Mouse (Mus musculus) cerebellum, adult (tissue): ENCODE measurements around the gene Chst15.

Experiments used
- ATAC-seq: cut with Nextera tagmentation; 2 replicates; pipeline ENCODE4 v1.9.2; 2017; ENCODE audit warnings: mild to moderate bottlenecking, moderate library complexity, mixed read lengths; ENCODE audit not compliant: insufficient number of reproducible peaks, low FRiP score, low TSS enrichment

Gene Chst15

DNA sequence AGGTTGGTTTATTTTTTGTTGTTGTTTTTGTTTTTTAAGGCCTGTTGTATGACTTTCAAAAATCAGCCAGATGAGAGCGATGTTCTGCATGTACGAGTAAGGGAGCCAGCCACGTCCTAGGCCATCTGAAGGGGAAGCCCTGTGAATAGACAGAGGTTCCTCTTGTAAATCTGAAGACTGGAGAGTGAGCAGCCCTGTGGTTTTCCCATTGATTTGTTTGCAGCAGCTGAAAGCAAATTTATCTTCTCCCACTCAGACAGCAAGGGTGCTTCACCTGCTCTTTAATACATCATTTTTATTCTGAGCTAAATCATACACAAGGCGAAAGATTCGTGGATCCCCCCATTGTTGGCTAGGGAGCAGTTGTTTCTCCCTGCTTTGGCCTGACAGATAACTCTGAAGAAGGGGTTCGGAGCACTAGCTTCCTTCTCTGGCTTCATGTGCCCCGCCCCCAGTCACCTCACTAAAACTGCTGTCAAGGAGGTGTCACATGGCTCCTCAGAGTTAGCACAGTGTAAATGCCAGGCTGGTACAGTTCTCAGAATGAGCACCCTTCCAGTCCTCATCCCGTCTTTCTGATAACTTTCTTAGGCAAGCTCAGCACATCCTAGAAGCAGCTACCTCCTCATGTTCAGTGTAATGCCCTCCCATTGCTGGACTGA lies 12.5 kb downstream of the Chst15 start:
- no peak for ATAC-seq

DNA sequence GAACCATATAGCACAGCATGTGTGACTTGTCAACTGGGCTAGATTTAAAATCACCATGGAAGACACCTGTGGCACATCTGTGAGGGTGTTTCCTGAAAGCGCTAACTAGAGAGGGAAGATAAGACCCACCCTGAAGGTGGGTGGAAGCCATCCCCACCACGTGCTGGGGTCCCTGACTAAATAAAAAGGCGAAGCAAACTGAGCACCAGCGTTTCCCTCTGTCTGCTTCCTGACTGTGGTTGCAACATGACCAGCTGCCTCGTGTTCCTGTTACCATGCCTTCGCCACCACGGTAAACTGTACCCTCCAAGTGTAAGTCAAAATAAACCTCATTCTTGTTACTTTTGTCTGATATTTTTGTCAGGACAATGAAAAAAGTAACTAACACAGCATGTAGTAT lies 13.0 kb downstream of the Chst15 start:
- ATAC-seq, result no peak

GRCm38 (mm10) chr7:132302508-132303241 lies 14.4 kb downstream of the Chst15 start:
- no peak for ATAC-seq

DNA sequence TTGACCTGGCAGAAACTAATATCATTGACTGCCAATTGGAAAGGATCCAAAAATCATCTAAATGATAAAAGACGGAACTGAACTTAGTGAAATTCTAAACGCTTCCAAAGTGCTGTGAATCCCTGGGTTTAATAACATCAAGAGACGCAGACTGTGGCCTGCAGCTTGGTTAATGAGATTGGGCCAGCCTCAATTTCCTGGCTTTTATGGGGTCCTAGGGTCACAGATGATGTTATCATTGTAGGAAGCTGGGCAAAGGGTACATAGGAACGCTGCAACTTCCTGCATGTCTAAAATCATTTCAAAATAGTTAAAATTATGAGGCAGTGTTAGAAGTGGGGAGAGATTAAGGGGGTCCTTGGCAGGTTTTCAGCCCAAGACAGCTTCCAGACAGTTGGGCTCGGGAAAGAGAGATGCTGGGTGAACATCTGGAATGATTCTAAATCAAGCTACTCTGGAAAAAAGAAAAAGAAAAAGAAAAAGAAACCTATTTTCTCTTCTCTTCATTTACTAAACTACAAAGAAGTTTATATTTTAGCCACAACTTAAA lies 17.3 kb downstream of the Chst15 start:
- no peak for ATAC-seq

DNA sequence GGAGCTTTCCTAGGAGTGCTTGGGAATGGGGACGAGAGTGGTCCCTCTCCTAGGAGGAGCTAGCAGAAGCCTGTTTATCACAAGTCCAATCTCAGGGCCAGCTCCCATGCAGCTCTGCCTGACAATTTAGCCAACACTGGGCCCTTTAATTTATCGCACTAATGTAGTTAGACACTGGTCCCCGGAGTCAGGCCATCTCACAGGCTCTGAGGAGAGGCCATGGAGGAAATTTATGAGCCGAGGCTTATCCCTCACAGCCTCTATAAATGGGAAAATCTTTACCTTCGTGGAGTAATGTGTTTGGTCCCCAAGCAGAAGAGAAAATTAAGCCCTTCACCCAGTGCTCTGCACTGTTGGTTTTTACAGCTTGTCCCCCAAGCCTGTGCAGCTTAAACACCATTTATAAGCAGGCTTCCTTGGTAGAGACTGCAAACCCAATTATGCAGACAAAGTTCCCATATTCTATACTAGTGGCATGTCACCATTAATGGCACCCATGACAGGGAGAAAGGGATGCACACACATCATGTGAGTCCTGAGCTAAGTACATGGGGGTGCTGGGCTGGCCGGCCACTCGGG lies 18.5 kb downstream of the Chst15 start:
- ATAC-seq, result no peak

- ATAC-seq, result no peak
These were observed 20.2 kb downstream of the Chst15 start for GRCm38 (mm10) chr7:132296661-132297443.

- ATAC-seq, result no peak
These were observed 20.9 kb downstream of the Chst15 start for GRCm38 (mm10) chr7:132296132-132296531.

DNA sequence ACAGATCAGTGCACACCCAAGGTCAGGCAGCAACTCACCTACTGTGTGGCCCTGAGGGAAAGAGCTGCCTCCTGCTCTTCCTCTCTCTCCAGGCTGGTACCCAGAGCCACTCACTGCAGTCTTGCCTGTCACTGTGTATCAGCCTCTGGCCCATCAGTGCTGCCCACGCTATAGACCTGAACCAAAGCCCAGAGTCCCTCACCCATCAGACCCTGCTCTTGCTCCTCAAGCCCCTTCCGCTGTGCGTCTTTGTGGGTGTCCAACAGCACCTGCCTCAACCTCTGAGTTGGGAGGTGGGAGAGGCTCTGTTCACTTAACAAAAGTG lies 29.7 kb downstream of the Chst15 start:
- no peak for ATAC-seq

DNA sequence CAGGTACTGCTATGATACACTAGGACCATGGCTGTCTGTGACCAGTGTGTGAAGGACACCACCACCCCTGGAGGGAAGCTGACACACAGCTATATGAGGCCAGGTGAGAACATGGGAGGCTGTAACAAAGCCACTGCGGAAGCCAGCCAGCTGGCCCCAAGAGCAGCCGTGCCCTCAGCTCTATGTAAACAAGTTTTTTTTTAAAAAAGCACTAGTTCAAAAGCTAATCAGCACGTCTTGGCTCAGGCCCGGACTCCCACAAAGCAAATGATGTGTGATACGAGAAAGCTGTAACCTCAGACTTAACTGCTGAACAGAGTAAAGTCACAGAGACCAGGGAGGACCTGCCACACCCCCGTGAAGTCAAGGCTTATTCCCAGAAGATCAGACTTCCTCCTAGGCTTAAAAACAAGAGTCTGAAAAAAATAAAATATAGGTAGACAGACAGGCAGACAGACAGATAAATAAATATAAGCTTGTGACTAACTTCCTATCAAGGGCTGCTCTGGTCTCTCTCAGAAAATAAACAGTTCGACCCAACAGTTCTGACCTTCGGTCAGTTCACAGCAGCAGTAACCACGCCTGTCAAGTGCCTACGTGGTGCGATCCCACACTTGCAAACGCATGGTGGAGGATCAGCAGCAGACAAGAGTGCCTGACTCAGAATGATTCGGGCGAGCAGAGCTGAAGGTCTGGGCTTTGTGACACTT lies 30.2 kb downstream of the Chst15 start:
- no peak for ATAC-seq

DNA sequence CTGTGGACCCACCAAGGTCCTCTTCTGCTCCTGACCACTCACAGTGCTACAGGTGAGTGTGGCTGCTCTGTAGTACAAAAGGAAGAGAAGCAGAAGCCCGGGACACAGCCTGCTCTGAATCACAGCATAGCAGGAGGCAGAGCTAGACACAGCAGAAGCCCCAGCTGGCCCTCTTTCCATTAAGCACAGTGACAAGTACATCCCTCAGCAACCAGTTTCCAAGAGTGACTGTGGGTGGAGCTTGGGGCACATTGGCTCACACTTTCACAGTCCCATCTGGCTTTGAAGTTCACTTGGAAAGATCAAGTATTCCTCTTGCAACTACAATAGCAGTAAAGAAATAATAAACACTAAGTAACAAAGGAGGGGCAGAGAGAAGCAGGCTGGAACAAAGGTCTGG lies 32.2 kb downstream of the Chst15 start:
- ATAC-seq, result no peak

GRCm38 (mm10) chr7:132284048-132284737 lies 32.8 kb downstream of the Chst15 start:
- ATAC-seq, result no peak

DNA sequence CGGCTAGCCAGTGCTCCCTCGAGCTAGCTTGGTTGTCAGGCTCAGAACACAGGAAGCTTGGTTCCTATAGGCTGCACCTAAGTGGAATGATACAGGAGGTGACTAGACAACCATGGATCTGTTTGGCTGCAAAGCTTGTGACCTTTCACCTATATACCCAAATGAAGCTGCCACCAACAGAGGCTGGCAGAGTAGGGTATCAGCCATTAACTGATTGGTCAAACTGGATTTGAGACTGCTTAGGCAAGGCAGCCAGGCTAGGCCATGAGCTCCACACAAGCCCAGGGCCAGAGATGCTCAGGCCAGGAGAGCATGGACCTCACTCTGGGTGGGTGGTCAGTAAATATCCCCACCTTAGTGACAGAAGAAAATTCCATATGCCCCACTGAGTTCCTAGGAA lies 34.5 kb downstream of the Chst15 start:
- ATAC-seq, result no peak

GRCm38 (mm10) chr7:132282161-132282560 lies 34.9 kb downstream of the Chst15 start:
- ATAC-seq, result no peak

DNA sequence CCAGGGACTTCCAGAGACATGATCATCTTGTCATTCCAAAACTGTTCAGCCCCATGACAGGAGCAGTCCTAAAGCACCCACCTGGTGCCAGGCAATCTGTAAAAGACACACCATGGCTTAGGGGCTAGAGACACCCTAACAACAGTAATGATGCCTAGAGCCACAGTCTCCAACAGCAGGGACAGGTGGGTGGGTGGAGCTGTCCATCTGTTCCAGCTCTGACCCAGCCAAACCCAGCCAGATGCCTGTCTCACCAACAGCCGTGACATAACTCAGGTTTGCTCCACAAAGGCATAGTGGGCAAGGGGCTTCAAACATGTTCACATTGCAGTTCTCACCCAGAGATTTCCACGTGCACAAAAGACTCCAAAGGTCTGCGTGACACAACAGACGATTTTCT lies 35.3 kb downstream of the Chst15 start:
- peak; percentile 57; the same call in 1 of the 2 replicates for ATAC-seq

DNA sequence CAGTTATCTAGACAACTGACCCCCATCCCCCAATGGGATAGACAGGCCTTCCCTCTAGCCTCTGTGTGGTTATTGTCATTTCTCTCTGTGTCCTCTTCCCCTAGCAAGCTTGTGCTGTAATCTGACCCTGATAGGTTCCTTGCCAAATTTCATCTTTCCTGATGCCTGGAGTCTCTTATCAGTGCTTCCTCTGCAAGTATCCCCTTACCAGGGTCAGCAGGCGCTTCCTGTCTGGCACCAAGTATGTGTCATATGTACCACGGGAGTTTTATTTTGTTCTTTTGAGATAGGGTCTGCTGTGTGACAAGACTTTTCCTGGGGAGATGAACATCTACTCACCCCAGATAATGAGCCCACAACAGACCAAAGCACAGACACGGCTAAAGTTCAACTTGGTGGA lies 38.4 kb downstream of the Chst15 start:
- no peak for ATAC-seq

DNA sequence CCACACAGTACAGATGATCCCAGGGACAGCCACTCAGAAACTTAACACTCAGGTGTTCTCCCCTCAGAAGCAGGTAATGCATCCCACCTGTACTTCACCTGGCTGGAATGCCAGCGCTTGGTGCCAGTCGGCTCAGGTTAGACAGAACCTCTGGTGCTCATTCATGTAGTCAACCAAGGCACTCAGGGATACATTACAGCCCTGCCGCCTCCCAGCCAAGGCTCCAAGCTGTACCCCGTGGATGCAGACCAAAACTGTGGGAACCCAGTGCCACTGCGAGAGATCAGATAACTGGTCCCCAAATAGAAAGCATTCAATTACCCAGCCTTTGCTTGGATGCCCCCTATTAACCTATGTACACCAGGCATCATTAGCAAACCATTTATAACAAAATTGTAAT lies 40.7 kb downstream of the Chst15 start:
- ATAC-seq, result no peak

DNA sequence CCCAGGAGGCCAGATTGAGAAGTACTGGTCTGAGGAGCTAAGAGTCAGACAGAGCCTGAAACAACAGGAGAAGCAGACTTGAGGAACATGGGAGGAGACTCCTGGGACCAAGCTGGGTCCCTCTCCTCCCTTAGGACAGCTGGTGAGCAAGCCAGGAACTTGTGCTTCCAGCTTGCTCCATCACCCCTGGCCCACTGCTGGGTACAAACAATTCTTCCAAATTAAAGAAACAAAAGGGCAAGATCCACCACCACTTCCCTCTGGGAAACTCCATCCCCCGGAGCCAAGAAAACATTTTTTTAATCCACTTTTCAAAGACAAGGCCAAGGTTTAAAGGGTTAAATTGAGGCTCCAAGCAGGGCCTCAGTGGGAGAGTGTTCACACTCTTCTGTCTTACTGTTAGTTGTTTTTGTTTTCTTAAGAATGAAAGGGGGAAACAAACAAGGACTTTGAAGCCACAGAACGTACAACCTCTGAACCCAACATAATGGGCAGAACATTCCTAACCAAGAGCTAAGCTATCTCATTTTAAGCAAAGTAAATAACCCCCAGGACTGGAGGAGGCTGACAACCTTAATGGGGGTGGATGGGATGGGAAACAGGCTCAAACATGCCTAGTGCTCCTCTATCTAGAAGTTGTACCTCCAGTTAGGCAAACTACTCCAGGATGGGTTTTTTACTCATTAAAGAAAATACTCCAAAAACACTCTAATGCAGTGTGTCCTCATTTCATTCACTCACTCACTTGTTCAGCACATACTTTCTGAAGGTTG lies 43.1 kb downstream of the Chst15 start:
- no peak for ATAC-seq

- no peak for ATAC-seq
These were observed 44.0 kb downstream of the Chst15 start for GRCm38 (mm10) chr7:132272984-132273383.

- ATAC-seq, result no peak
These were observed 46.7 kb downstream of the Chst15 start for GRCm38 (mm10) chr7:132270364-132270763.
